Mouse (Mus musculus): Measurements from ENCODE around the gene Gm17409.

DNA sequence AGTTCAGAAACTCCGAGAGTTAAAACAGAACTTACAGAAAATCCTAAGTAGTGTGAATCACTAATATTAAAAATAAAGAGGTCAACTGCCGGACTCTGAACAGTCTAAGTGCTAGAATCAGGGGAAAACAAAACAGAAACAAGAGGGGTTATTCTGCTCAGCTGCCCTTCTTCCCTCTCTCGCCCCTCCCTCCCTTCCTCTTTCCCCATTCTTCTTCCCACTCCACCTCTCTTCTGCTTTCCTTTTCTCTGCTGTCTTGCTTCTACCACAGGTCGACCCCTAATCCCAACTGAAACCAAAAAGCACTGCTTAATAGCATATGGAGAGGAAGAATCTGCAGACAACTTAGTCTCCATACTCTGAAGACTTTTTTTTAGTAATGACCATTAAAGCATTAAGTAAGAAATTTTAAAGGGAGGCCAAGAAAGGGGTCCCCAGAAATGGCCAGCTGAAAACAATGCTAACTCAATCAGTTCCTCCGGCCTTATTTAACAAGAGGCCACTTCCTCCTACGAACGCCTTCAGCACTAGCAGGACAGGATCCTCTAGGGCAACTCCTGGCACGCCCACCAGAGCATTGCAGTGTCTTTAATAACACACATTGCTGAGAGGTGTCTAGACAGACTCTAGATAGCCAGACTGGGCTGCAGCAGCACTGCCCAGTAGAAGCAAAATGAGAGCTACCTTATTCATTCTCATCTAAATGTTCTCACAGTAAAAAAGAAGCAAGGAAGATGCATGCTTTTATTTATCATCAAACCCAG is 26.9 kb downstream of the Gm17409 start:
- TF ChIP-seq CTCF (IDR thresholded peaks at IDR 0.05; ENCODE audit: low read depth), result no peak
- no peak for TF ChIP-seq EP300 (optimal IDR thresholded peaks at IDR 0.05)

Data from stomach, postnatal 0 days (tissue).